Mouse (Mus musculus) R1 (cell line): ENCODE data around the gene Fuom.

Experiments
- DNase-seq: peaks from one replicate; pipeline ENCODE4 v3.0.0-alpha.2; 2018; ENCODE audit warnings: low read depth, low spot score

The Fuom gene

GRCm38 (mm10) chr7:140057413-140058407 is 44.5 kb downstream of the Fuom start:
- DNase-seq = peak; percentile 64

GRCm38 (mm10) chr7:140054124-140054523 is 48.1 kb downstream of the Fuom start:
- DNase-seq = no peak

- peak; percentile 84 for DNase-seq
Observed at GRCm38 (mm10) chr7:140049115-140049689, 53.0 kb downstream of the Fuom start.

- DNase-seq = no peak
Observed at GRCm38 (mm10) chr7:140048361-140049114, 53.7 kb downstream of the Fuom start, which contains the start of gene Msx3. Gene Msx3 (minus strand): TSS chr7:140049089.

GRCm38 (mm10) chr7:140047811-140048311 is 54.4 kb downstream of the Fuom start:
- peak; percentile 66 for DNase-seq
